Comparison of ENCODE assay signal across 18 mouse cellular contexts in the genomic region with DNA sequence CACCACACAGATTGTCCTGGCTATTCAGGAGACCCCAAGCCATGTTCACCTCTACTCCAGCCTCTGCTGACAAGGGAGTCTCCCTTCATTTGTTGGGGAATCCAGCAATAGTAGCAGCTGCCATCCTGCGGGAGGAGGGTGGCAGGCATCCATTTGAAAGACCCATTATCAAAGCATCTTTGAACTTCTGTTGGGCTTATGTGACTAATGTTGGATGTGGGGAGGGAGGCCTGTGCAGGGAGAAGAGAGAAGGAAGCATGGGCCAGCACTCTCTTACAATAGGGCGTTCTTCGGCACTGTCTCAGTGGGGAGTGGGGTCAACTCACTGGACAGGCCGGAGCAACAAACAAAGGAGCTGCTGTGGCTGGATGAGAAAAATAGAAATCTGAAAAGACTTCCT.
A peak's percentile ranks its signal among the peaks of the same experiment; 100 is the strongest.
DNase-seq lines count a peak whose midpoint lies in the region; ATAC-seq and TF ChIP-seq lines count a peak whose summit lies in the region.
"Had no signal": no experiment of that assay in that cellular context is flagged by ENCODE, and none has a peak within 500 bp of the region (broad histone marks: within the 10 kb centered on the region; RNA-seq: fewer than 3 reads in every experiment).

No protein-coding gene starts in this region.

- no peaks in the 10 kb centered on the region for H3K9me3 ChIP-seq in kidney, embryonic 16.5 days (ENCODE audit: low read length)
- H3K9me3 ChIP-seq: heart, embryonic 12.5 days; hindbrain, embryonic 13.5 days; intestine, embryonic 15.5 days had no signal

- peaks cover 3% of the 10 kb centered on the region; the same call in 1 of the 2 replicates for H3K4me1 ChIP-seq in cortical plate, adult 2 months (ENCODE audit: control insufficient read depth, insufficient read depth, low read length)
- peaks cover 4% of the 10 kb centered on the region; the same call in 1 of the 2 replicates for H3K4me1 ChIP-seq in kidney, embryonic 16.5 days (ENCODE audit: insufficient read depth, low read length)
- H3K4me1 ChIP-seq: intestine, embryonic 15.5 days had no signal

- peak overlapping the region; percentile 62 for H3K27ac ChIP-seq in cortical plate, adult 2 months (ENCODE audit: insufficient read depth, low read length)
- H3K27ac ChIP-seq in kidney, embryonic 16.5 days (ENCODE audit: low read length), result no peak overlapping the region
- H3K27ac ChIP-seq: hindbrain, embryonic 13.5 days; intestine, embryonic 15.5 days had no signal

- ATAC-seq in kidney, embryonic 16.5 days (ENCODE audit: low FRiP score, low TSS enrichment), result no peak
- ATAC-seq: forebrain, embryonic 14.5 days; intestine, embryonic 15.5 days had no signal

- no peak for TF ChIP-seq POLR2A in cortical plate, adult 2 months (IDR thresholded peaks at IDR 0.05; ENCODE audit: extremely low read depth, insufficient read depth, low read length)

- TF ChIP-seq CTCF in cortical plate, adult 2 months (IDR thresholded peaks at IDR 0.05; ENCODE audit: extremely low read depth, insufficient read depth, low read length), result no peak

- no peak overlapping the region for H3K4me2 ChIP-seq in kidney, embryonic 16.5 days (replicated peaks; ENCODE audit: low read depth, low read length)
- H3K4me2 ChIP-seq: heart, embryonic 12.5 days; hindbrain, embryonic 13.5 days; intestine, embryonic 15.5 days had no signal

- no peaks in the 10 kb centered on the region for H3K27me3 ChIP-seq in kidney, embryonic 16.5 days (ENCODE audit: insufficient read depth, low read length)
- H3K27me3 ChIP-seq: CH12.LX; heart, embryonic 12.5 days; hindbrain, embryonic 13.5 days; intestine, embryonic 15.5 days had no signal

- WGBS in kidney, embryonic 16.5 days, result 92% methylated on average over 4 of the region's 4 CpGs

- DNase-seq in heart, adult 11 months, result peak; percentile 82
- DNase-seq in heart, postnatal 4 days, result no peak
- peak; percentile 61 for DNase-seq in layer of hippocampus, adult 9-11 months
- DNase-seq in layer of hippocampus, postnatal 36 days, result no peak
- peak; percentile 83 for DNase-seq in Muller cell, postnatal 12 days (ENCODE audit: inconsistent ontology term)
- DNase-seq in urinary bladder, adult 18-20 months (ENCODE audit: low spot score in 2 of 2), result no peak
- DNase-seq: adrenal gland, adult 2 months; adrenal gland, postnatal 25 days; cerebellum, adult 2 months; cerebellum, postnatal 14 days; gastrocnemius, postnatal 14 days had no signal

- H3K4me3 ChIP-seq in cortical plate, adult 2 months (ENCODE audit: insufficient read depth, low read length), result no peak overlapping the region
- H3K4me3 ChIP-seq in kidney, embryonic 16.5 days (ENCODE audit: low read length), result no peak overlapping the region
- H3K4me3 ChIP-seq: heart, embryonic 12.5 days; hindbrain, embryonic 13.5 days; intestine, embryonic 15.5 days had no signal

- no peaks in the 10 kb centered on the region for H3K36me3 ChIP-seq in kidney, embryonic 16.5 days (ENCODE audit: insufficient read depth, low read length)
- H3K36me3 ChIP-seq: heart, embryonic 12.5 days; hindbrain, embryonic 13.5 days; intestine, embryonic 15.5 days had no signal

- H3K9ac ChIP-seq in kidney, embryonic 16.5 days (replicated peaks; ENCODE audit: low read length), result no peak overlapping the region
- H3K9ac ChIP-seq: heart, embryonic 12.5 days; hindbrain, embryonic 13.5 days; intestine, embryonic 15.5 days had no signal

Comparison
In these comparisons a context has a peak if more than half of its experiments do, and no peak if none do; other contexts are left out.
1. DNase-seq: peak in heart, adult 11 months (single experiment), layer of hippocampus, adult 9-11 months (single experiment) and Muller cell, postnatal 12 days (single experiment); none in heart, postnatal 4 days (single experiment), layer of hippocampus, postnatal 36 days (0 of 2) and urinary bladder, adult 18-20 months (0 of 2).